Mouse (Mus musculus): Measurements from ENCODE around the gene Caskin1. TPM values are rescaled to one million over a fixed set of nuclear protein-coding genes. Genes with fewer than 3 reads are reported as not detected.

Gene Caskin1
- polyA plus RNA-seq, 1 experiment, result 124 TPM

- DNase-seq (ENCODE audit: extremely low spot score in 1 of 2, low spot score in 1 of 2), result no peak
Observed at GRCm38 (mm10) chr17:24490399-24490798, 2.0 kb downstream of the Caskin1 start.

GRCm38 (mm10) chr17:24494627-24495335 lies 6.4 kb downstream of the Caskin1 start:
- peak in 1 of 2 experiments; percentile 74 for DNase-seq (ENCODE audit: extremely low spot score in 1 of 2, low spot score in 1 of 2)

- peak in 1 of 2 experiments; percentile 78 for DNase-seq (ENCODE audit: extremely low spot score in 1 of 2, low spot score in 1 of 2)
Observed at GRCm38 (mm10) chr17:24495443-24495842, 7.0 kb downstream of the Caskin1 start.

- no peak for DNase-seq (ENCODE audit: extremely low spot score in 1 of 2, low spot score in 1 of 2)
Observed at GRCm38 (mm10) chr17:24496026-24496425, 7.6 kb downstream of the Caskin1 start.

- no peak for DNase-seq (ENCODE audit: extremely low spot score in 1 of 2, low spot score in 1 of 2)
Observed at GRCm38 (mm10) chr17:24502208-24502607, 13.8 kb downstream of the Caskin1 start.

- DNase-seq (ENCODE audit: extremely low spot score in 1 of 2, low spot score in 1 of 2), result no peak
Observed at GRCm38 (mm10) chr17:24504085-24504484, 15.7 kb downstream of the Caskin1 start.

- no peak for DNase-seq (ENCODE audit: extremely low spot score in 1 of 2, low spot score in 1 of 2)
Observed at GRCm38 (mm10) chr17:24505286-24505955, 17.0 kb downstream of the Caskin1 start.

- peak in 1 of 2 experiments; percentile 73 for DNase-seq (ENCODE audit: extremely low spot score in 1 of 2, low spot score in 1 of 2)
Observed at GRCm38 (mm10) chr17:24506332-24507070, 18.1 kb downstream of the Caskin1 start.

GRCm38 (mm10) chr17:24507129-24507664 lies 18.8 kb downstream of the Caskin1 start:
- DNase-seq (ENCODE audit: extremely low spot score in 1 of 2, low spot score in 1 of 2), result no peak

GRCm38 (mm10) chr17:24507806-24508460 lies 19.5 kb downstream of the Caskin1 start:
- no peak for DNase-seq (ENCODE audit: extremely low spot score in 1 of 2, low spot score in 1 of 2)

GRCm38 (mm10) chr17:24513609-24514008 lies 25.2 kb downstream of the Caskin1 start:
- peak in 1 of 2 experiments; percentile 86 for DNase-seq (ENCODE audit: extremely low spot score in 1 of 2, low spot score in 1 of 2)

- no peak for DNase-seq (ENCODE audit: extremely low spot score in 1 of 2, low spot score in 1 of 2)
Observed at GRCm38 (mm10) chr17:24514270-24515257, 26.2 kb downstream of the Caskin1 start.

GRCm38 (mm10) chr17:24520450-24520849 lies 32.0 kb downstream of the Caskin1 start:
- no peak for DNase-seq (ENCODE audit: extremely low spot score in 1 of 2, low spot score in 1 of 2)

GRCm38 (mm10) chr17:24524734-24525133 lies 36.3 kb downstream of the Caskin1 start:
- no peak for DNase-seq (ENCODE audit: extremely low spot score in 1 of 2, low spot score in 1 of 2)

GRCm38 (mm10) chr17:24527315-24527714 lies 38.9 kb downstream of the Caskin1 start:
- DNase-seq (ENCODE audit: extremely low spot score in 1 of 2, low spot score in 1 of 2), result no peak

GRCm38 (mm10) chr17:24527723-24528559 lies 39.5 kb downstream of the Caskin1 start, which contains the start of gene Traf7:
Gene Traf7, minus strand, starts transcription at chr17:24527938.
- peak; percentile 97 to 99 for DNase-seq (ENCODE audit: extremely low spot score in 1 of 2, low spot score in 1 of 2)

- DNase-seq (ENCODE audit: extremely low spot score in 1 of 2, low spot score in 1 of 2), result no peak
Observed at GRCm38 (mm10) chr17:24528560-24528918, 40.1 kb downstream of the Caskin1 start.

- peak in 1 of 2 experiments; percentile 72 for DNase-seq (ENCODE audit: extremely low spot score in 1 of 2, low spot score in 1 of 2)
Observed at GRCm38 (mm10) chr17:24529007-24529451, 40.6 kb downstream of the Caskin1 start.
